In the genomic region with DNA sequence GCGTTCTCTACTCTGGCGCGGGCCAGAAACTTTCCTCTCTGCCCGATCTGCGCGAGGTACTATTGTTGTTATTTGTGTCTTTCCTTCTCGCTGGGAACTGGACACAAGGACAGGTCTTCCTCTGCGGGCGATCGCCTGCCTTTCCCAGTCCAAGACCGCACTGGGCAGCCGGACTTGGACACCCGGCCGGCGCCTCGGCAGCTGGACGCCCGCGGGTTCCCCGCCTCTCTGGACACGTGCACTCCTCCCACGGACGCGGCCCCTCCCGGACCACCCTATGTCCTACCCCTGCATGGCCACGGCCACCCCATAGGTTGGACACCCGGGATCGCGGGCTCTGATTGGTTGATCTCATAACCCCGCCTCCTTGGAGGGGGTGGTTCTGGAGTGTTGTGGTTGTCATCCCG, we compare ENCODE assay signal across 8 mouse cellular contexts. TPM values are rescaled to one million over a fixed set of nuclear protein-coding genes. Genes with fewer than 3 reads are reported as not detected.
DNase-seq lines count a peak whose midpoint lies in the region; ATAC-seq lines count a peak whose summit lies in the region.

No protein-coding gene starts in this region.

- no peaks in the 10 kb centered on the region; the same call in 1 of the 2 replicates for H3K9me3 ChIP-seq in megakaryocyte, embryonic 14.5 days
- H3K9me3 ChIP-seq in forebrain, embryonic 15.5 days: no peaks in the 10 kb centered on the region
- no peaks in the 10 kb centered on the region for H3K9me3 ChIP-seq in heart, embryonic 16.5 days (replicated peaks; ENCODE audit: control insufficient read depth, low read length)
- H3K9me3 ChIP-seq in liver, embryonic 11.5 days (ENCODE audit: control insufficient read depth, low read length): no peaks in the 10 kb centered on the region
- no peaks in the 10 kb centered on the region for H3K9me3 ChIP-seq in neural tube, embryonic 14.5 days (ENCODE audit: control insufficient read depth, low read length)

- H3K4me1 ChIP-seq in megakaryocyte, embryonic 14.5 days: peaks cover 19% of the 10 kb centered on the region
- H3K4me1 ChIP-seq in forebrain, embryonic 15.5 days: peaks cover 51% of the 10 kb centered on the region
- H3K4me1 ChIP-seq in heart, embryonic 16.5 days (ENCODE audit: control insufficient read depth, insufficient read depth, low read length): peaks cover 5% of the 10 kb centered on the region; the same call in 1 of the 2 replicates
- H3K4me1 ChIP-seq in liver, embryonic 11.5 days (replicated peaks; ENCODE audit: control insufficient read depth, insufficient read depth, low read length): no peaks in the 10 kb centered on the region
- H3K4me1 ChIP-seq in neural tube, embryonic 14.5 days (ENCODE audit: control insufficient read depth, insufficient read depth, low read length): peaks cover 32% of the 10 kb centered on the region

- peaks cover 67% of the 10 kb centered on the region for H3K27me3 ChIP-seq in megakaryocyte, embryonic 14.5 days (replicated peaks)
- no peaks in the 10 kb centered on the region for H3K27me3 ChIP-seq in forebrain, embryonic 15.5 days
- peaks cover 35% of the 10 kb centered on the region for H3K27me3 ChIP-seq in heart, embryonic 16.5 days (ENCODE audit: control insufficient read depth, insufficient read depth, low read length)
- H3K27me3 ChIP-seq in liver, embryonic 11.5 days (replicated peaks; ENCODE audit: control insufficient read depth, insufficient read depth, low read length): peaks cover 42% of the 10 kb centered on the region
- H3K27me3 ChIP-seq in neural tube, embryonic 14.5 days (ENCODE audit: control insufficient read depth, insufficient read depth, low read length): no peaks in the 10 kb centered on the region

- H3K27ac ChIP-seq in forebrain, embryonic 15.5 days (replicated peaks): peak overlapping the region; percentile 98
- no peak overlapping the region for H3K27ac ChIP-seq in heart, embryonic 16.5 days (ENCODE audit: low read length)
- H3K27ac ChIP-seq in liver, embryonic 11.5 days (ENCODE audit: low read depth, low read length): no peak overlapping the region
- H3K27ac ChIP-seq in neural tube, embryonic 14.5 days (ENCODE audit: low read depth, low read length): peak overlapping the region; percentile 92

- DNase-seq in kidney, postnatal 25 days: peak; percentile 46 to 82
- DNase-seq in liver, embryonic 11.5 days (ENCODE audit: low spot score): peak; percentile 51
- DNase-seq in thymus, postnatal 36 days: peak; percentile 2 to 17

- H3K36me3 ChIP-seq in megakaryocyte, embryonic 14.5 days (replicated peaks; ENCODE audit: low read length): no peaks in the 10 kb centered on the region
- H3K36me3 ChIP-seq in forebrain, embryonic 15.5 days: no peaks in the 10 kb centered on the region
- H3K36me3 ChIP-seq in heart, embryonic 16.5 days (ENCODE audit: control insufficient read depth, insufficient read depth): no peaks in the 10 kb centered on the region
- no peaks in the 10 kb centered on the region for H3K36me3 ChIP-seq in liver, embryonic 11.5 days (ENCODE audit: control insufficient read depth, insufficient read depth, low read length)
- H3K36me3 ChIP-seq in neural tube, embryonic 14.5 days (ENCODE audit: control insufficient read depth, insufficient read depth, low read length): no peaks in the 10 kb centered on the region

- ATAC-seq in megakaryocyte, adult 5-6 weeks (ENCODE audit: poor library complexity, severe bottlenecking): no peak
- ATAC-seq in forebrain, embryonic 15.5 days (replicated peaks): peak; percentile 80
- ATAC-seq in heart, embryonic 16.5 days (replicated peaks; ENCODE audit: extremely low read depth, insufficient read depth, low FRiP score): peak; percentile 68
- peak; percentile 60 for ATAC-seq in liver, embryonic 11.5 days (replicated peaks; ENCODE audit: low FRiP score)
- peak; percentile 84 for ATAC-seq in neural tube, embryonic 14.5 days (ENCODE audit: low read depth)

- WGBS in forebrain, embryonic 15.5 days: under 1% methylated on average over 31 of the region's 31 CpGs
- WGBS in heart, embryonic 16.5 days: under 1% methylated on average over 31 of the region's 31 CpGs
- WGBS in liver, embryonic 11.5 days: 2% methylated on average over 31 of the region's 31 CpGs
- 2% methylated on average over 31 of the region's 31 CpGs for WGBS in neural tube, embryonic 14.5 days

- peak overlapping the region; percentile 86 for H3K4me2 ChIP-seq in forebrain, embryonic 15.5 days (replicated peaks)
- H3K4me2 ChIP-seq in heart, embryonic 16.5 days (ENCODE audit: low read depth, low read length): peak overlapping the region; percentile 100
- H3K4me2 ChIP-seq in liver, embryonic 11.5 days: peak overlapping the region; percentile 76
- peak overlapping the region; percentile 94 for H3K4me2 ChIP-seq in neural tube, embryonic 14.5 days (ENCODE audit: low read depth, low read length)

- peak overlapping the region; percentile 86 for H3K4me3 ChIP-seq in megakaryocyte, embryonic 14.5 days (replicated peaks)
- H3K4me3 ChIP-seq in forebrain, embryonic 15.5 days: peak overlapping the region; percentile 75
- H3K4me3 ChIP-seq in heart, embryonic 16.5 days (ENCODE audit: low read length): peak overlapping the region; percentile 79
- peak overlapping the region; percentile 53 for H3K4me3 ChIP-seq in liver, embryonic 11.5 days (ENCODE audit: low read depth, low read length)
- peak overlapping the region; percentile 99 for H3K4me3 ChIP-seq in neural tube, embryonic 14.5 days (ENCODE audit: low read depth, low read length)

- H3K9ac ChIP-seq in forebrain, embryonic 15.5 days (replicated peaks): peak overlapping the region; percentile 79
- peak overlapping the region; percentile 70 for H3K9ac ChIP-seq in heart, embryonic 16.5 days (ENCODE audit: low read length)
- no peak overlapping the region for H3K9ac ChIP-seq in liver, embryonic 11.5 days (ENCODE audit: low read depth, low read length)
- H3K9ac ChIP-seq in neural tube, embryonic 14.5 days (replicated peaks; ENCODE audit: low read depth, low read length): peak overlapping the region; percentile 91

RNA-seq across cellular contexts. Expression of gene Enox1, which starts 0.9 kb away (rescaled TPM):
- polyA plus RNA-seq in megakaryocyte, embryonic 14.5 days (2012; ENCODE audit: insufficient read depth, low replicate concordance): 0.13 TPM in 1 of 2 replicates, not detected in the other
- not detected in 2 replicates for total RNA-seq in megakaryocyte, adult 5-6 weeks (2015)
- 0.41 TPM in 1 of 2 replicates, not detected in the other for total RNA-seq in megakaryocyte, adult 5-6 weeks (2017)
- polyA plus RNA-seq in forebrain, embryonic 15.5 days (2015; fragmentation: Nextera tagmentation; extraction: Ambion mirVana): 60.4 and 67.5 TPM in 2 replicates
- 1.9 and 2.0 TPM in 2 replicates for polyA plus RNA-seq in heart, embryonic 16.5 days (2015; fragmentation: Nextera tagmentation; extraction: Ambion mirVana)
- polyA plus RNA-seq in liver, embryonic 11.5 days (2014; fragmentation: Nextera tagmentation; extraction: Ambion mirVana): 0.92 and 1.7 TPM in 2 replicates
- polyA plus RNA-seq in neural tube, embryonic 14.5 days (2014; fragmentation: Nextera tagmentation; extraction: Ambion mirVana): 36.2 and 43.7 TPM in 2 replicates

Comparison
In these comparisons a context has a peak if more than half of its experiments do, and no peak if none do; other contexts are left out.
1. H3K27ac ChIP-seq: peak in forebrain, embryonic 15.5 days (single experiment) and neural tube, embryonic 14.5 days (single experiment); none in heart, embryonic 16.5 days (single experiment) and liver, embryonic 11.5 days (single experiment).
2. DNase-seq: peak in every context shown above with its lines; median percentile 64 in kidney, postnatal 25 days; 51 in liver, embryonic 11.5 days; 10 in thymus, postnatal 36 days.
3. RNA of gene Enox1, which starts 0.9 kb away (polyA plus RNA-seq): 60.4 to 67.5 TPM in forebrain, embryonic 15.5 days and 36.2 to 43.7 TPM in neural tube, embryonic 14.5 days; 1.9 to 2.0 TPM in heart, embryonic 16.5 days, 0.92 to 1.7 TPM in liver, embryonic 11.5 days and 0.13 TPM in megakaryocyte, embryonic 14.5 days; every median in the first group is over 10 times any median in the second.
4. Peak in every context shown above with its lines, with median percentiles within 50 percentile points of each other: H3K4me3 ChIP-seq and H3K4me2 ChIP-seq.